Mouse (Mus musculus): Measurements from ENCODE around the gene Fam43b.
"Not testable (repeated sequence)": the region's sequence is repeated elsewhere in the genome, so short reads cannot be mapped to it uniquely, and the experiment has no call there.

Fam43b gene

GRCm38 (mm10) chr4:138395971-138396645 is at the start of gene Fam43b:
Fam43b (minus strand) TSS chr4:138396528.
- peak; percentile 73 for DNase-seq (ENCODE audit: low spot score)

- no peak for DNase-seq (ENCODE audit: low spot score)
Observed at GRCm38 (mm10) chr4:138444941-138445340, 48.6 kb upstream of the Fam43b start.

- DNase-seq (ENCODE audit: low spot score): no peak
Observed at GRCm38 (mm10) chr4:138440062-138440461, 43.7 kb upstream of the Fam43b start.

- peak; percentile 95 for DNase-seq (ENCODE audit: low spot score)
Observed at GRCm38 (mm10) chr4:138434347-138435316, 38.3 kb upstream of the Fam43b start, which contains the start of gene Mul1. Mul1 (plus strand) TSS chr4:138434671.

- no peak for DNase-seq (ENCODE audit: low spot score)
Observed at GRCm38 (mm10) chr4:138431340-138431739, 35.0 kb upstream of the Fam43b start.

GRCm38 (mm10) chr4:138429778-138430177 is 33.5 kb upstream of the Fam43b start:
- DNase-seq (ENCODE audit: low spot score): no peak

- DNase-seq (ENCODE audit: low spot score): peak; percentile 94
Observed at GRCm38 (mm10) chr4:138426778-138427705, 30.7 kb upstream of the Fam43b start.

GRCm38 (mm10) chr4:138425604-138426003 is 29.3 kb upstream of the Fam43b start:
- DNase-seq (ENCODE audit: low spot score): not testable (repeated sequence)

- DNase-seq (ENCODE audit: low spot score): no peak
Observed at GRCm38 (mm10) chr4:138425028-138425427, 28.7 kb upstream of the Fam43b start.

GRCm38 (mm10) chr4:138418340-138418957 is 22.1 kb upstream of the Fam43b start:
- no peak for DNase-seq (ENCODE audit: low spot score)

- DNase-seq (ENCODE audit: low spot score): no peak
Observed at GRCm38 (mm10) chr4:138417882-138418281, 21.6 kb upstream of the Fam43b start.

- no peak for DNase-seq (ENCODE audit: low spot score)
Observed at GRCm38 (mm10) chr4:138416414-138416813, 20.1 kb upstream of the Fam43b start.

- DNase-seq (ENCODE audit: low spot score): peak; percentile 49
Observed at GRCm38 (mm10) chr4:138415991-138416390, 19.7 kb upstream of the Fam43b start.

- DNase-seq (ENCODE audit: low spot score): peak; percentile 39
Observed at GRCm38 (mm10) chr4:138414725-138415124, 18.4 kb upstream of the Fam43b start.

- DNase-seq (ENCODE audit: low spot score): no peak
Observed at GRCm38 (mm10) chr4:138411504-138412121, 15.3 kb upstream of the Fam43b start.

- no peak for DNase-seq (ENCODE audit: low spot score)
Observed at GRCm38 (mm10) chr4:138411011-138411410, 14.7 kb upstream of the Fam43b start.

- DNase-seq (ENCODE audit: low spot score): no peak
Observed at GRCm38 (mm10) chr4:138407479-138408194, 11.3 kb upstream of the Fam43b start.

GRCm38 (mm10) chr4:138404806-138405205 is 8.5 kb upstream of the Fam43b start:
- DNase-seq (ENCODE audit: low spot score): no peak

GRCm38 (mm10) chr4:138396711-138397110 is 383 bp upstream of the Fam43b start:
- no peak for DNase-seq (ENCODE audit: low spot score)
